Mouse (Mus musculus) heart, adult 9 months (tissue): ENCODE measurements around the gene Arhgef12.

Experiments used
- DNase-seq, 2 experiments: peaks; one replicate each; pipeline ENCODE4 v3.0.0; 2022; ENCODE audit warnings: low spot score in 2 of 2

Gene Arhgef12

DNA sequence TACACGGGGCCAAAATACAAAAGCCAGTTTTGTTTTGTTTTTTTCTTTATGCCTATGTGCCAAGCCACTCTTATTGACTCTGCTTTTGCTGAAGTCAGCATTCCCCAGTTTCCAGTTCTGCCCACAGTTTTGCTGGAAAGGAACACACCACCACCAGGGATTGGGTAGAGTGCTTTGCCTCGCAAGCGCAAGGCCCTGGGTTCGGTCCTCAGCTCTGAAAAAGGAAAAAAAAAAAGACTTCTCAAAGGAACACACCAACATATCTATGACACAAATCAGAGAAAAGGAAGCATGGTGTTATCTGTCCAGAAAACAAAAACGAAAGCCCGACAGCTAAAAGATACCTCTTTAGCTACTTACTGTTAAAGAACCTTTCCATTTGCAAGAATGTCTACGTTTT is 2.1 kb upstream of the Arhgef12 start:
- DNase-seq: no peak

GRCm38 (mm10) chr9:43108721-43109120 is 1.7 kb upstream of the Arhgef12 start:
- DNase-seq: no peak

DNA sequence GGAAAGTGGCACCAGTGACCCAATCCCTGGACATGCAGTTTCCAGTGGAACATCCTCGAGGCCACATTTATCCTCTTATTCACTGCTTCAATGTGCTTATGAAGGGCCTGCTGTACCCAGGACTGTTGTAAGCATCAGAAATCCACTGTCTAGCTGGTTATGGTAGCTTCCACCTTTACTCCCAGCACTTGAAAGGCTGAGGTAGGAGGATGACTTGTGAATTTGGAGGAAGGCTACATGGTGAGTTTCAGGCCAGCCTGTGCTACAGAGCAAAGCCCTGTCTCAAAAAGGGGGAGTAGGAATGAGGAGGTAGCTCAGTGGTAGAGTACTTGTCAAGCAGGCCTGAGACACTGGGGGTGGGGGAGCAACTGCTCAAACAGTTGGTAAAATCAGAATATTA is 1.0 kb upstream of the Arhgef12 start:
- no peak for DNase-seq

DNA sequence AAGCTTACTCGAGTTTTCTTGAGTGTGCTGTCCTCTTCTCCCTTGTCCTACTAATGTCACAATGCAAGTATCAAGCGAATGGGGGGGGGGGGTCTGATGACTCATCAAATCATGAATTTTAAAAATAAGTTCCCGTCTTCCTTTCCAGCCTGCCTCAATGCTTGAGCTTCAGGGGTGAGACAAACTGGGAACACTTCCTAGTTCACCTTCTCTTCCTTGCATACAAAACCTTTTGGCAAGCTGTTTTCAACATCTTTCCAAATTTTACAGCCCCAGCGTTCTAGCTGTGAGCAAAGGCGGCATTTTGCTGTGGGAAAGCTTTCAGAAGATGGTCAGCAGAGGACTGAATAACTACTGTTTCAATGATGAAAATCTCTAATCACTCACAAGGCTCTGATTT is 516 bp upstream of the Arhgef12 start:
- DNase-seq: no peak

GRCm38 (mm10) chr9:43106426-43107186 is 433 bp downstream of the Arhgef12 start:
- DNase-seq: peak; percentile 48 to 58

- DNase-seq: peak; percentile 94 to 96
Observed at GRCm38 (mm10) chr9:43105664-43106361, 1.2 kb downstream of the Arhgef12 start.

DNA sequence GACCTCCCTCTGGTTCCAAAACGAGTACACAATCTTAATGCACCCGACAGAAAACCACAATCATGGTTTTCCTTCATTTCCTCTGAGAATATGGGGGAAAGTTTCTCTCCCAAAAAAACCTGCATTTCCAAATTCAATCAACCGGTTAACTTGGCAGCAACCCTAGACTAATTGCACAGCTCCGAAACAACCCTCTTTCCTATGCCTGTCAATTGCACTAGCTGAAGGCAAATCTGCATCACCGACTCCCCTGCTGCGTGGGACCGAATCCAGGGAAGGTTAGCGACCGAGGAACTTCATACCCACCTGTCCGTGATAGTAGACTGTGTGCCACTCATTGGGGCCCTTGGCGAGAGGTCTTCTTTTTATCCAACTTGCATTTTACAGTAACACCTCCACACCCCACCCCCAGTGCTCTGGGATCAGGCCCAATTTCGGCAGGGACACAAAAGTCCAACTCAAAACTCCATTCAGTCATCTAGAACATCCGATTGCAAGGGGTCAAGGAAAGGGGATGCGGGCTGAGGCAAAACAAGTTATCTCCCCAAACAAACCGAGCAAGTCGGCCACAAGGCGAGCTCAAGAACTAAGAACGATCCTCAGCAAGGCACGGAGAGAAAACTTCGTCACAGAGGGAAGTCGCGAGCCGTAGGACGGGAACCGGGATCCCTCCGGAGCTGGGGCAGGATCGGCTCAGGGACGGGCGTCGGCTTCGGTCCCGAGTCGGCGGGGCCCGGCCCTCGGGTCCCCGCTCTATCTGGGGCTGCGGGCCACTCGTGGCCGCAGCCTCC is 2.0 kb downstream of the Arhgef12 start:
- peak; percentile 50 to 54 for DNase-seq

DNA sequence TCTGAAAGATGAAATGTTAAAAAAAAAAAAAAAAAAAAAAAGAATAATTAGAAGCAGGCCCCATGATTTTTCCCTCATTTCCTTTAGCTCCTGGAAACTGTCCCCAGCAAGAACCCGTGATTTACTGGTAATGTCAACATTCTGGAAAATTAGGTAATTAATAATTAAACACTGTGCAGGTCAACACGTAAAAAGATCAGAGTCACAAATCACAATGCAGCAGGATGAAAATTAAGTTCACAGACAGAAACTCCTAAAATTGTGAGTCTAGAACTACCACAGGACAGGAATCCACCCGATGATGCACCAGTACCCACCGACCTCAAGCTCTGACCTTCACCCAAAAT is 2.5 kb downstream of the Arhgef12 start:
- DNase-seq: no peak

- no peak for DNase-seq
Observed at GRCm38 (mm10) chr9:43103675-43104299, 3.3 kb downstream of the Arhgef12 start.

DNA sequence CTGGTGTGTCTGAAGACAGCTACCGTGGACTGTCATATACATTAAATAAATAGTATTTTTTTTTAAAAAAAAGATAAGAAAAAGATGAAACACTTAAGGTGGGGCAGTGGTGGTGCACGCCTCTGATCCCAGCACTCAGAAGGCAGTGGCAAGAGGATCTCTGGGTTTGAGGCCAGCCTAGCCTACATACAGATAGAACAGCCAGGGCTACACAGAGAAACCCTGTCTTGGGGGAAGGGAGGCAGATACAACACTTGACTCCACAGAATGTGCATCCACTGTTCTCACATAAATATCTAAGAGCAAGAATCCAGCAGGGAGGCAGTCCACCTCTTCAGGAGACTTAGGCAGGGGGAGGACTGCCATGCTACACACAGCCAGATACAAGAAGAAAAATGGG is 4.1 kb downstream of the Arhgef12 start:
- no peak for DNase-seq

GRCm38 (mm10) chr9:43101936-43102595 is 5.0 kb downstream of the Arhgef12 start:
- DNase-seq: peak; percentile 57 to 64

DNA sequence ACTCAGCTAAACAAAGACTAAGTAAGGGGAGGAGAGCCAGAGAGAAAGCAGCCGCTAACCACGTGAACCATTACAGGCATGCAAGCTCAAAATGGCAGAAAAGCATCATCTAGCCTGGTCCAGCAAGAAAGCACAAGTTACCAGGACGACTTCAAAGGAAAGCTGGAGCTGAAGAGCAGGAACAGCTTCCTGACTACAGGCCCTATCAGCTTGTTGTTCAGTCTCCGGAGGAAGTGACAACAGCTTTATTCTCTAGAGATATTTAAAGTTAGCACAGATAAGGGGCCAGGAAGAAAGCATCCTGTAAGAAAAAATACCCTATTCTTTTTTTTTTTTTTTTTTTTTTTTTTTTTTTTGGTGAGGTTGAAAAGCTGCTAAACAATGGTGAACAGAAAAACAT is 8.1 kb downstream of the Arhgef12 start:
- DNase-seq: peak; percentile 37 to 68

DNA sequence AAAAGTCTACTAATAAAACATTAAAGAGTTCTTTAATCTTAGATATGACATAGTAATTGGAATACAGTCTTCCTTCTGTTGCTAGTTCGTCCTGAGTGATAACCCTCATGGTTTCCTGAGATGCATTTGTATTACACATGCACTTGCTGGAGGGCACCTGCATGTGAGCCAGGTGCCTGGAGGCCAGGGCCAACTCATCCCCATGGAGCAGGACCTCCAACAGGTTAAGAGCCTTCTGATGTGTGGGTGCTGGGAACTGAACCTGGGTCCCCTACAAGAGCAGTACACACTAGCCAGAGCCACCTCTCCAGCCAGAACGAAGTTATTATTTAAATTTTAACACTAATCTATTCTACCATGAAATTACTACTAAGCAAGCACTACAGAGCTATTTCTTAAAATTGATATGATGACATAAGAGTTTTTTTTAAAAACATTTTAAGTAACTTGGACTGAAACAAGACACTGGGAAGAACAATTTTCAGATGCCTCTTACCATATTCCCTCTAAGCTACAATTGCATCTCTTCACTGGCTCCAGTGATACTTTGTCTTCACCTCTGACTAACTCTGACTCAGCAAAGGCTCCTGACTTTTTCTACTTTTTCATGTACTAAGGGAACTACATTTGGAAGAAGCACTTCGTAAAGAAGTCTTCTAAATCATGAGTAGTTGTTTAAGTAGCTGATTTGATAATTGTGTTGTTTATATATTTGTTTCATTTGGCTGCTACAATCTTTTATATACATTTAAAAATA is 9.1 kb downstream of the Arhgef12 start:
- no peak for DNase-seq

- no peak for DNase-seq
Observed at GRCm38 (mm10) chr9:43096337-43096736, 10.7 kb downstream of the Arhgef12 start.

DNA sequence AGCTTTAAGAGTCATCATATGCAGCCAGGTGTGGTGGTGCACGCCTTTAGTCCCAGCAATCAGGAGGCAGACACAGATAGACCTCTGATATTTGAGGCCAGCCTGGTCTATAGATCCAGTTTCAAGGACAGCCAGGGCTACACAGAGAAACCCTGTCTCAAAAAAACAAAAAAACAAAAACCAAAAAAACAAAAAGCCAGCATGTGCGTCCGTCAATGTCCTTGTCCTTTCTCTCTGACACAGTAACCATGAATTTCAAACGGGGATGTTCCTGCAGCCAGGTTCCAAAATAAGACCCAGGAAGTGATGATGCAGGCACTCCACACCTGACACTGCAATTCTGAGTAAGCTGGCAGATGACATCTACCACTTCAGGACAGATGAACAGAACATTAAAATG is 12.2 kb downstream of the Arhgef12 start:
- DNase-seq: no peak

GRCm38 (mm10) chr9:43093803-43094202 is 13.2 kb downstream of the Arhgef12 start:
- DNase-seq: peak; percentile 40 to 60

GRCm38 (mm10) chr9:43085686-43086285 is 21.3 kb downstream of the Arhgef12 start:
- DNase-seq: no peak

- no peak for DNase-seq
Observed at GRCm38 (mm10) chr9:43084496-43085362, 22.3 kb downstream of the Arhgef12 start.

DNA sequence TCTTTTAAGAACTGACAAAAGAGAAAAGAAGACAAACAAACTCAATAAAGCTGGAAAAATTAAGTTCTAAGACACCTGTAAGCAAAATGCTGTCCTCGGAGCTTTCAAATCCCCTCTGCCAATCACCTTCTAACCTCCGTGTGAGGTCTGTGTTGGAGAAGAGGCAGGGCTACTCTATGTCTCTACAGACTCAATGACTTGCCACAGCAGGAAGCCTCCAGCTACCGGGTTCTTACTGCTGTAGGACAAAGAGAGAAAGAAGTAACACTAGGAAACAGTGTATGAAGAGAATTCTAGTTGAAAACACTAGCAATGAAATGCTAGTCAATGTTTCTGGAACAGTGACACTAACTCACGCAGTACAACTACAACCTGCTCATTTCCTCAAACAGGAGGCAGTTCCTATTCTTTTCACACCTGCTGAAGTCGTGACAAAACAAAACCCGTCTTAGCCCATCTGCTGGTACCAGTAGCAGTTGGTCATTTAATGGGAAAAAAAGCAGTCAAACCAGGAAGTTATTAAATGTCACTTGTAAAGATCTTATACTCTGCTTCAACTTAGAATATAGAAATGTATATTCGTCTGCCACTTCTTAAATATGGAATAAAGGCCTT is 23.5 kb downstream of the Arhgef12 start:
- no peak for DNase-seq
